Mouse (Mus musculus) ovary, postnatal 36 days (tissue): ENCODE measurements around the gene Top3a.

Experiments used
- DNase-seq: peaks from one replicate; pipeline ENCODE4 v3.0.0; 2022; ENCODE audit warnings: low spot score, mixed read lengths

The Top3a gene

DNA sequence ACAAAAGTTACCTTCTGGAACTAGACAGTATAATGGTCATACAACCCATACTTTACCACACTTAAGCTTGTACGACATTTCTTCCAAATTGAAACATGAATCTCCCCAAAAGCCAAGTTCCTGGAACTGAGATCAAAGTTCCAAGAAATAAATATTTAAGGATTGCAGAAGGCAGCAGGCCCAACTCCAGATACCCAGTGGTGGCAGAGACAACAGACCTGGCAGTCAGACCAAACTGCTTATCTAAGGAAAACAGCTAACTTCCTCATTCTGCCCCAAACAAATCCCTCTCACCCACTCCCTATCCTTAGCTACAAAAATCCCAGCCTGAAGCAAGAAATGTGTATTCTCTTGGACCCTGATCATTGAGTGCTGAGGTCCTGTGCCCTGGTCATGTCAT lies 2.3 kb downstream of the Top3a start:
- DNase-seq, result no peak

GRCm38 (mm10) chr11:60774158-60774689 lies 2.9 kb downstream of the Top3a start:
- DNase-seq, result no peak

DNA sequence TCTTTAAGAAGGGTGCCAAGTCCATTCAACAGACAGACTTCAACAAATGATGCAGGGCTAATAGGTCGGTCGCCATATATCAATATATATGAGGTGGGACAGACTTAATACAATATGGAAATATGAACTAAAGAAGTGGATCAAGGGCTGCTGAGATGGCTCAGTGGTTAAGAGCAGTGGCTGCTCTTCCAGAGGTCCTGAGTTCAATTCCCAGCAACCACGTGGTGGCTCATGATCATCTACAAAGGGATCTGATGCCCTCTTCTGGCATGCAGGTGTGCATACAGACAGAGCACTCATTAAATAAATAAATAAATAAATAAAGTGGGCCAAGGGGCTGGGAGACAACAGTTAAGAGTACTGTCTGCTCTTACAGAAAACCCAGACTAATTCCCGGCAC lies 5.0 kb downstream of the Top3a start:
- no peak for DNase-seq

GRCm38 (mm10) chr11:60770776-60771175 lies 6.4 kb downstream of the Top3a start:
- no peak for DNase-seq

GRCm38 (mm10) chr11:60769322-60769721 lies 7.8 kb downstream of the Top3a start:
- no peak for DNase-seq

DNA sequence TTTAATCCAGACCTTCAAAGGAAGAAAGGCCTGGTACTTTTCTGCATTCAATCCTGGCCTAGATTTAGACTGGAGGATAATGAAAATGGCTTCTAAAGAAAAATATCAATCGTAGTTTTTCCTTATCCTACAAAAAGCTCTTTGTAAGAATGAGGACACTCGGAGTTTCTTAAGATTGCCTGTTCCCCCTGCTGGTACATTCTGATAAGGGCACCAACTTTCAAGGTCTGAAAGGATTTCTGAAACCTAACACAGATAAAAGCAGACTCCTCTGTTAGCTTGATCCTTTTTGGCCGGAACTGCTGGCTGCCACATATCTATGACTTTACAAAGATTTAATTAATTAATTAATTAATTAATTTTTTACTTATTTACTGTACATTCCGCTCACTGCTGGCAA lies 10.2 kb downstream of the Top3a start:
- DNase-seq, result no peak

GRCm38 (mm10) chr11:60761681-60762080 lies 15.5 kb downstream of the Top3a start:
- DNase-seq, result no peak

GRCm38 (mm10) chr11:60755570-60755969 lies 21.6 kb downstream of the Top3a start:
- DNase-seq, result no peak

GRCm38 (mm10) chr11:60740321-60740720 lies 36.8 kb downstream of the Top3a start:
- no peak for DNase-seq

GRCm38 (mm10) chr11:60737450-60737849 lies 39.7 kb downstream of the Top3a start:
- no peak for DNase-seq

GRCm38 (mm10) chr11:60736491-60736890 lies 40.7 kb downstream of the Top3a start:
- no peak for DNase-seq

DNA sequence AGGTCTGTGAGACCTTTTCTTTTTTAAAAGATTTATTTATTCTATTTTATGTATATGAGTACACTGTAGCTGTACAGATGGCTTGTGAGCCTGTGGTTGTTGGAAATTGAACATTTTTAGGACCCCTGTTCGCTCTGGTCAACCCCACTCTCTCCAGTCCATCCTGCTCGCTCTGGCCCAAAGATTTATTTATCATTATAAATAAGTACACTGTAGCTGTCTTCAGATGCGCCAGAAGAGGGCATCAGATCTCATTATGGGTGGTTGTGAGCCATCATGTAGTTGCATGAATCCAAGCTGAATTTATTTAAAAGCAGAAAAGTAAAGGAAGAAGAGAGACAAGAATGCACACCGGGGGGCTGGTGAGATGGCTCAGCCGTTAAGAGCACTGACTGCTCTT lies 42.0 kb downstream of the Top3a start:
- DNase-seq, result no peak

- no peak for DNase-seq
These were observed 43.0 kb downstream of the Top3a start for GRCm38 (mm10) chr11:60734206-60734605.

DNA sequence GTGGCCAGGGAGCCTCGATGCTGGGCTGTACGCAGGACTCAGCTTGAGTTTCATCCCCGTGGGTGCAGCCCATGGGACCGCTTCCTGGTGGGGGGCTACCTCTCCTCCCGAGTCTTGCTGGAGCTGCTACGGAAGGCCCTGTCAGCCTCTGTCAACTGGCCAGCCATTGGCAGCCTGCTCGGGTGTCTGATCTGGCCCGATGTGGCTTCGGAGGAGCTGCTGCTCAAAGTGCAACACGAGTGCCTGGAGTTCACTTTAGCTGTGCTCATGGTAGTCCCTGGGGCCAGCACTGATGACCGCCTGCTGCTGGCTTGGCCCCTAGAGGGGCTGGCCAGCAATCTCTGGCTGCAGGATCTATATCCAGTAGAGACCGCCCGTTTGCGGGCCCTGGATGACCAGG lies 45.9 kb downstream of the Top3a start:
- no peak for DNase-seq

DNA sequence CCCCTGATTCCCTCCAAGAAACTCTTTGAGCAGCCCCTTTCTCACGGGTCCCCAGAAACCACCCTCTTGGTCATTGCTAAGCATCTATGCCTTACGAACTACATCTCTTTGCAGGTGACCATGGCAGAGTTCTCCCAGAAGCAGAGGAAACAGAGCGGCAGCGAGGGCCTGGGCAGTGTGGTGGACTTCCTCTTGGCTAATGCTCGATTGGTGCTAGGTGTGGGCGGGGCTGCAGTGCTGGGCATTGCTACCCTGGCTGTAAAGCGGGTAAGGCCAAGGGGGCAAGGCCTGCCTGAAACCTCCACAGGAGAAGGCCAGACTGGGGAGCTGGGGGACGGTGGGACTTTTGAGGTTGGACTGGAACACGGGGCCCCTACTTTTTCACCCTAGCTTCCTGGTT lies 47.0 kb downstream of the Top3a start:
- no peak for DNase-seq

DNA sequence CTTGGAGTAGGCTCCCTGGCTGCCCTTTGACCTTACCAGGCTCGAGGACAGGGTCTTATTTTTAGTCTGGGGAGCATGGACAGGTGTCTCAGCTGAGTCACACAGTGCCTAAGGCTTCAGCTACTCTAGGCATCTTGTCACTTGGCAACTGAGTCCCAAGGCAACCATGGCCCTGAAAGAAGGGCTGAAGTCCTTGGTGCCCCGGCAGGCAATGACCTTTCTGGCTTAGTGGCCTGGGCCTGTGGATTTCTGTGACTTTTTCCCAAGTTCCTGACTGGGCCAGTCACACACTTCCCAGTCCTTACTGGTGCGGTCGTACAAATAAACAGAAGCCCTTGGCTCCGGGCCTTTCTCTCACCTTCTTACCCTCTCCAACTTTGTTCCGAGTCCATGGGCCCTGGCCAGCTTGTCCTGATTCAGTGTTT lies 47.9 kb downstream of the Top3a start:
- peak; percentile 23 for DNase-seq

DNA sequence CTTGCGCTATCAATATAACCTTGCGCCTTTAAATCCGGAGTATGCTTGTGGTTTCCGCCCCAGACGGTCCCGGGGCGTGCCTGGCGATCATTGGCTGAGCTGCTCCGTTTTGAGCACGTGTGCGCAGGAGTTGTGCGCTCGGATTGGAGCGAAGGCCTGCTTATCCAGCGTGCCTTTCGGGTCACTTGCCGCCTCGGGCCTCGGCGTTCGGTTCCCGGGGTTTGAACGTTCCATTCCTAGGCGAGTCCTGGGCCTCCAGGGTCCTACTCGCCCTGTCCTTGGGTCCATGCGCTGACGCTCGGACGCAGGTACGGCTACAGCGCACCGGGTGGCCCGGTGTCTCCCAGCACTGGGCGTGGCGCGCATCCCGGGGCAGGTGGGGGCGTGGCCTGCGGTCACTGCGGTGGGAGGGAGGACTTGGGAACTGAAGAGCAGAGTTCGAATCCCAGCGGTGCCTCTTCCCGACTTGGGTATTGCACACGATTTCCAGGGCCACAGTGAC lies 48.9 kb downstream of the Top3a start, which contains the start of gene Mief2:
Gene Mief2, plus strand, starts transcription at position 139 of the 502 bp plus-strand sequence.
- DNase-seq, result peak; percentile 91

GRCm38 (mm10) chr11:60727392-60728140 lies 49.6 kb downstream of the Top3a start:
- no peak for DNase-seq

DNA sequence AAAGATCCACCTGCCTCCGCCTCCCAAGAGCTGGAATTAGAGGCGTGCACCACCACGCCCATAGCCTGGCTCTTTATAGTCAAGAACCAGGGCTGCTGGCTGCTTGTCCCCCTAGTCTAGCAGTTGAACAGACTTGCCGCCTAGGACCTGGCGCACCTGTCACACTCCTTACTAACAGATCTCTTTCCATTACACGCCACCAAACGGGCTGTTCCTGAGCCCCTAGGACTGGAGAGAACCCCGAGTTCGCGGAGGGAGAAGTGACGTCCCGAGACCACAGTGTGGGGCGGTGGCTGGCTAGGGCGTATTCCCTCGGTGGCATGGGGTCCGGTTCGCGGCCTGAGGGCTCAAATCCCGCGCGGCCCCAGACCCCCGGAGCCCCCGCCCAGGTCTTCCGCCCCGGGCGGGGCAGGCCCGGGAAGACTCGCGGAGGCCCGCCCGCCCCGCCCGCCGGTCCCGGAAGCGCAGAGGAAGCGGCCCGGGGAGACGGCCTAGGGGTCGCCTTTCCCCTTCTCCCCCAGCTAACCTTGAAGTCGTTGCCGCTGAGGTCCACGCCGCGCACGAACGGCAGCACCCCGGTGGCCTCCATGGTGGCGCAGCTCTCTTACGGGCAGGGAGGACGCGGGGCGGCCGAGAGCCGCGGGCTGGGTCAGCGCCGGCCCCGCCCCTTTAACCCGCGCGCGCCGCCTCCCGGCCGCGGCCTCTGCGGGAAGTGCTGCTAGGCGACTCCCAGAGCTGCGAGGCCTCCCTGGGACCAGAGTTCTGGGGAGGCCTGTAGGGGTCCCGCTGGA lies 50.4 kb downstream of the Top3a start, which contains the start of gene Flii:
Gene Flii, minus strand, starts transcription at position 663 of the 791 bp plus-strand sequence.
- peak; percentile 87 for DNase-seq

DNA sequence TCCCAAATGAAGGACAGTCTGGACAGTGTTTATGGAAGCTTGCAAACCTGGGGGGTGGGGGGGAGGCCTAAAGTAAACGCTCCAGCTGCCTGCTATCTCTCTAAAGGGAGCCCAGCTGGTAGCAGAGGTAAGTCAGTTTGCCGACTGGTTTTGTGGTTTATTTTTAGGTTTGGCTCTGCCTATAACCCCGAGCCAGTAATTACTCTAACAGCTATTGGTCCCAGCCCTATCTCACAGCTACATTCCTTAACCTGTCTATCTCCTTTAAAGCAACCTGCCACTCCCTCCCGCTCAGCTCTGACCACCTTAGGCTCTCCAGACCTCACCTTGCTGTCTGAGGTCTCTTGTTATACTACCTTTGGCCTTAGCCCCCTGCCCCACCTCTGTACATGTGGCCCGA lies 57.9 kb downstream of the Top3a start:
- no peak for DNase-seq

DNA sequence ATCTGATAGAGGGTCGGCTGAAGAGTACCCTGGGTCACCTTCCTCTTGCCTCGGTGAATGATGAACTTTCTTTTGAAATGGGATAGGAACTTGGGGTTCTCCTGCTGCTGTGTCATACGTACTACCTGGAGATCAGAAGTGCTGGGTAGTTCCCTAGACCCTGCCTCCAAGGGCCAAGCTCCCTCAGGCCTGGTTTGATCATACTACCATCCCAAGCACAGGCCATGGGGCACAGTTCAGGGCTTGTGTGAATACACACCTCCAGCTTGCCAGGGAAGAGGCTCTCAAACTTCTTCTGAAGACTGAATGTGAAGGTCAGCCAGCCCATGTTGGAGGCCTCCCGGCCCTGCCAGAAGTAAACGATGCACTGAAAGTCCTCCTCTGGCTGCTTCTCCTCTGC lies 61.3 kb downstream of the Top3a start:
- DNase-seq, result no peak

DNA sequence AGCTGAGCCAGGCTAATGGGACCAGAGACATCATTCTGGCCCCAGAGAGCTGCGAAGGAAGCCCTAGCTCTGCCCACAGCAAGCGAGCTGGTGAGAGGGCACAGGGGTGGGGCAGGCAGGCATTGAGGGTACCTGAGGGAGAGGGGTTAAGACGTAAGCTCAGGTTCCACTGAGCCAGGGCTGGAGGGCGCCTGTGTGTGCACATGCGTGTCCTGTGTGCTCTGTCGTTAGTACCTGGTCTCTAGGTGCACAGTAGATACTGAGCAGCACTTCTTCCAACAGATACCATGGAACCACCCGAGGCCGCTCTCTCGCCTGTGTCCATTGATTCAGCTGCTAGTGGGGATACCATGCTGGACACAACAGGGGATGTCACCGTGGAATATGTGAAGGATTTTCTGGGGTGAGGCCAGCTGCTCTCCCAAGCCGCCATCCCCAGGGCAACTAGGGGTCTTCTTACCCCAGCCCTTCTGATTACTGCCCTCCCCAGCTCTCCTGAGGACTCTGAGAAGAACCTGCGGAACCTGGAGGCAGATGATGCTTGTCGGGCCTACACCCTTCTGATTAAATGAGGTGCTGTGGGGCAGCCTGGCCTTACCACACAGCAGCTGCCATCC lies 64.4 kb downstream of the Top3a start:
- no peak for DNase-seq
